Mouse (Mus musculus) G1E (cell line): ENCODE results near the gene Abr. TPM values are rescaled to one million over a fixed set of nuclear protein-coding genes. Genes with fewer than 3 reads are reported as not detected.

Experiments
- ATAC-seq: 2 replicates; pipeline ENCODE4 v1.8.0; 2016; ENCODE audit warnings: mild to moderate bottlenecking; ENCODE audit not compliant: insufficient number of reproducible peaks, poor library complexity, low FRiP score, severe bottlenecking; ENCODE audit errors: extremely low read depth
- DNase-seq: peaks from one replicate; pipeline ENCODE4 v3.0.0; 2012; ENCODE audit warnings: low spot score
- H3K27me3 ChIP-seq: 2 replicates; pipeline ENCODE4 v1.6.1; 2012; ENCODE audit warnings: mild to moderate bottlenecking, low read length, inconsistent platforms; ENCODE audit not compliant: insufficient read depth
- H3K36me3 ChIP-seq: replicated peaks from 2 replicates; pipeline ENCODE3; 2012; ENCODE audit warnings: mild to moderate bottlenecking, inconsistent platforms
- H3K4me1 ChIP-seq: 2 replicates; pipeline ENCODE4 v1.6.1; 2012; ENCODE audit warnings: low read depth, low read length, inconsistent platforms, mixed read lengths; ENCODE audit not compliant: insufficient read depth
- H3K4me3 ChIP-seq: 2 replicates; pipeline ENCODE4 v1.5.1; 2012; ENCODE audit warnings: low read depth, mild to moderate bottlenecking, inconsistent platforms, low read length, moderate library complexity, mixed read lengths
- H3K9me3 ChIP-seq: replicated peaks from 2 replicates; pipeline ENCODE4 v1.6.1; 2012; ENCODE audit warnings: inconsistent platforms
- CTCF ChIP-seq: IDR thresholded peaks from 2 replicates; pipeline ENCODE4 v1.5.1; 2012; ENCODE audit warnings: low read depth, low read length, inconsistent platforms, mixed read lengths
- GATA1 ChIP-seq: IDR thresholded peaks from 2 replicates; pipeline ENCODE4 v1.6.1; 2012; ENCODE audit warnings: borderline replicate concordance, low read length, inconsistent platforms, mixed read lengths
- GATA2 ChIP-seq: IDR thresholded peaks from 2 replicates; pipeline ENCODE4 v1.6.1; 2012; ENCODE audit warnings: low read depth, low read length, inconsistent platforms, borderline replicate concordance
- POLR2AphosphoS5 ChIP-seq: IDR thresholded peaks from 2 replicates; pipeline ENCODE4 v1.6.1; 2012; ENCODE audit warnings: low read depth, low read length, inconsistent platforms; ENCODE audit not compliant: insufficient replicate concordance
- TAL1 ChIP-seq: conservative IDR thresholded peaks from 2 replicates; pipeline ENCODE4 v1.6.1; 2012; ENCODE audit warnings: low read depth, low read length, inconsistent platforms, mixed read lengths
- polyA plus RNA-seq: library from polyadenylated mRNA; stranded (reverse); fragments of >175 nt; gene quantifications from 2 replicates; pipeline ENCODE4 v1.2.3, GENCODE M21; 2012
- total RNA-seq, 2 experiments: library from RNA; stranded (forward) in 1 of 2; stranded (reverse) in 1 of 2; fragments of 200-1000 nt in 1 of 2; fragments of >200 nt in 1 of 2; fragmentation: Nextera tagmentation in 1 of 2; gene quantifications; 2 replicates each; pipeline ENCODE4 v1.2.3; 2014 to 2017

The Abr gene
- total and polyA plus RNA-seq, 3 experiments = 0.82 TPM; not detected in 2

DNA sequence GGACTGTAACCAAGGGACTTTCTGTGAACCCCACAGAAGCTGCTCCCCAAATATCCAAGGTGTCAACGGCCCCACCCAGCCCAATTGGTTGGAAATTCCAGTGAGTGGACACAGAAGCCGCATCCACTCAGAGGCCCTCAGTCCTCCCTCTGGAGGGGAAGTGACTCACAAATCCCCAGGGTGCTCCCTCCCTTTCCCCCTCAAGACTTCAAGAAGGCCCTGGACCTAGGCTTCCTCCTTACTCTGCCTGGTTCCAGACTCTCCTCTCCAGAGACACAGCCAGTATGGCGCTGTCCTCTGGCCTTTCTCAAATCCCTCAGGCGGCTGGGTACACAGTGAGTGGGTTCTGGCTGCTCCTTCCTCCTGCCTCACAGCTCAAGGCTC lies 124.4 kb downstream of the Abr start:
- Histone ChIP-seq H3K4me3 (no peak overlapping the region), H3K4me1 (no peaks in the 10 kb centered on the region; the same call in 1 of the 2 replicates), H3K9me3 (no peaks in the 10 kb centered on the region), H3K36me3 (no peaks in the 10 kb centered on the region), H3K27me3 (peaks cover 19% of the 10 kb centered on the region)
- no peak for TF ChIP-seq CTCF
- no peak for ATAC-seq
- DNase-seq = no peak

DNA sequence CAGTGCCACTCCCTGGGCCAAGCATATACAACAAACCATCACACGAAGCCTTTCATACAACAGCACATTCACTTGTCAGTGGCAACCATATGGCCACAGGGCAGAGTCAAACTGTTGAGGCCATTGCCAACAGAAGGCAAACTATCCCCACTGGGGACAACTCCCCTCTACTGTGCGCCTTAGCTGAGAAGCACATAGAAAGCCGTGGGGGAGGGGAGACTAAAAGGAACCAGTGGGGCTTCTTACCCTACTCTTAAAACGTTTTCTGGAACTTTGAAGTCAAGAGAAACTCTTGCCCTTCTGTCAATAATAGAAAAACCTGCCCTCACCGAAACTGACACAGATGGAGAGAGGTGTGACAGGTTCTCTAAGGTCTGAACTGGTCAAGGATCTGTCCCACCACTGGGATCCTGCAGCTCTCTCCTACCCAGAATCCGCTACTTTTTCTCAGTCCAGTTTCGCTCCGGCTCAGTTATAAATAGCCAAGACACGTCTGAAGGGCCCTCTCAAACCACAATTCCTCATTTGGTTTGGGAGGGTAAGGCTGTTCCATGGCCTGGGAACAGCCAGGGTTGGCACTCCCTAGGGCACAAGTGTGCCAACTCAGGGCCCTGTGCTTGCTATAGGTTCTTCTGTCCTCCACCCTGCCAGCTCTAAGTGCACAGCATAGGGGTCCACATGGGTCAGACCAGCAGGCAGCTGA lies 124.9 kb downstream of the Abr start:
- DNase-seq = no peak
- no peak for ATAC-seq
- no peak for TF ChIP-seq GATA2
- TF ChIP-seq TAL1 = no peak
- no peak for TF ChIP-seq GATA1
- TF ChIP-seq CTCF = no peak
- TF ChIP-seq POLR2AphosphoS5 = no peak
- Histone ChIP-seq H3K27me3 (peaks cover 19% of the 10 kb centered on the region), H3K9me3 (no peaks in the 10 kb centered on the region), H3K4me3 (no peak overlapping the region), H3K4me1 (no peaks in the 10 kb centered on the region; the same call in 1 of the 2 replicates), H3K36me3 (no peaks in the 10 kb centered on the region)

DNA sequence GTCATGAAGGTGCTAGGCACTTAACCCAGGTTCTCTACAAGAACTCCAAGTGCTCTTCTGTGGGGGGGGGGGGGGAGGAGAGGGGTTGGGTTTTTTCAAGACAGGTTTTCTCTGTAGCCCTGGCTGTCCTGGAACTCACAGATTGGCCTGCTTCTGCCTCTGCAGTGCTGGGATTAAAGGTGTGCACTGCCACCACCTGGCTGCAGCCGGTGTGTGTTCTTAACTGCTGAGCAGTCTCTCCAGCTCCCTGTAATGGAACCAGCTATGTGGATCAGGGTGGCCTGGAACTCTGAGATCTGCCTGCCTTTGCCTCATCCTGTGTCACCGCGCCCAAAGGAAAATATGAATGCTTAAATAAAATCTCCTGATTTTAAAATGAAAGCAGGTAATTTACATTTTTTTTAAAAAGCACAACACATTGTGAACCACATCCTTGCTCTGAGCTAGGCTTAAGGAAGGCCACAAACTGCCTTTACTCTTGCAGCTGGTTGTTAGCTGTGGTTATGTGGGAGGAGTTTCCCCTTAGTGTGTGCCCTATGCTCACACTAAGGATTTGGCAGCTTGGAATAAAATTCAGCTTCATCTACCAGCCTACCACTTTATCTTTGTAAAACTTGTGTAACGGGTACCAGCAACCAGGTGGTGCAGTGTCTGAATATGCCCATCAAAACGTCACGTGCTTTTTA lies 125.9 kb downstream of the Abr start:
- ATAC-seq = no peak
- Histone ChIP-seq H3K27me3 (peaks cover 18% of the 10 kb centered on the region), H3K4me1 (no peaks in the 10 kb centered on the region; the same call in 1 of the 2 replicates)

DNA sequence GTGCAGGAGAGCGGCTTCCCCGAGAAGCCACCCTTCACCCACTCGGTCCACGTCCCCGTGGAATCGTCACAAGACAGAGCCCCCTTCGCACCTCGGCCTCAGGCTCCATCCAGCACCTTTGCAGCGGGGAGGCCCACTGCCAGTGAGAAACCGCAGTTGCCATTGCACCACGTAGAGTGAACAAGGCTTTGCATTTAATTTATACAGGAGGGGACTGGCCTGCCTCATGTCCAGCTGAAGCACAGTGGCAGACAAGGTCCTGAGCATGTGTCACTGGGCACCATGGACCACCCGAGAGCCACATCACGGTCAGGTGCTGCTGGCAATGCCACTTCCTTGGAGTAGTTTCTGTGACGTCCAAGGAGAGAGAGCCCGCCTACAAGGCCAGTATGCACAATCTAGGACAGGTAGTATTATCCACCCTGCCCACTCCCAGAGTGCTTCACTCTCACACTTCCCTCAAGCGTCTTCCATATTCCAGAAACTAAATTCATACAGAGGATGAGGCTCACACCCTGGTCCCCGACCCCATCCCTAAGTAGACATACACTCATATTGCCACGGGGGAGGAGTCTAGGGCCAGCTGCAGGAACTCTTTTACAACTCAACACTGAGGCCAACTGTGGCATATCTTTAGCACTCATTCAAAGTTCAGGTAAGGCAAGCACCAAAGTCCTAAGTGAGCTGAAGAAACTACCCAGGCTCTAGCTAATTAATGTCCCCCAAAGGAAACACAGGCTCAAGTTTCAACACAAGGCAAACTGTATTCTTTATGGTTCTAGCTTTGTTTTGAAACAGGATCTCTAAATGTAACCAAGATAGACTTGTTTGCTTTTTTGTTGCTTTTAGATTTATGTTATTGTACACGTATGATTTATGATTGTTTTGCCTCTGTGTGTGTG lies 126.7 kb downstream of the Abr start:
- no peak for DNase-seq
- Histone ChIP-seq H3K4me1 (no peaks in the 10 kb centered on the region; the same call in 1 of the 2 replicates), H3K9me3 (no peaks in the 10 kb centered on the region), H3K36me3 (no peaks in the 10 kb centered on the region), H3K27me3 (peaks cover 17% of the 10 kb centered on the region), H3K4me3 (no peak overlapping the region)
- ATAC-seq = no peak
- no peak for TF ChIP-seq POLR2AphosphoS5
- TF ChIP-seq CTCF = no peak
- no peak for TF ChIP-seq TAL1
- TF ChIP-seq GATA1 = no peak
- TF ChIP-seq GATA2 = no peak

More for the DNA sequence above, 125.9 kb downstream of the Abr start:
- H3K36me3 ChIP-seq = no peaks in the 10 kb centered on the region
- no peak for TF ChIP-seq GATA1
- no peak for TF ChIP-seq TAL1
- TF ChIP-seq CTCF = no peak
- TF ChIP-seq GATA2 = no peak
- TF ChIP-seq POLR2AphosphoS5 = no peak
- H3K9me3 ChIP-seq = no peaks in the 10 kb centered on the region
- DNase-seq = no peak
- no peak overlapping the region for H3K4me3 ChIP-seq

DNA sequence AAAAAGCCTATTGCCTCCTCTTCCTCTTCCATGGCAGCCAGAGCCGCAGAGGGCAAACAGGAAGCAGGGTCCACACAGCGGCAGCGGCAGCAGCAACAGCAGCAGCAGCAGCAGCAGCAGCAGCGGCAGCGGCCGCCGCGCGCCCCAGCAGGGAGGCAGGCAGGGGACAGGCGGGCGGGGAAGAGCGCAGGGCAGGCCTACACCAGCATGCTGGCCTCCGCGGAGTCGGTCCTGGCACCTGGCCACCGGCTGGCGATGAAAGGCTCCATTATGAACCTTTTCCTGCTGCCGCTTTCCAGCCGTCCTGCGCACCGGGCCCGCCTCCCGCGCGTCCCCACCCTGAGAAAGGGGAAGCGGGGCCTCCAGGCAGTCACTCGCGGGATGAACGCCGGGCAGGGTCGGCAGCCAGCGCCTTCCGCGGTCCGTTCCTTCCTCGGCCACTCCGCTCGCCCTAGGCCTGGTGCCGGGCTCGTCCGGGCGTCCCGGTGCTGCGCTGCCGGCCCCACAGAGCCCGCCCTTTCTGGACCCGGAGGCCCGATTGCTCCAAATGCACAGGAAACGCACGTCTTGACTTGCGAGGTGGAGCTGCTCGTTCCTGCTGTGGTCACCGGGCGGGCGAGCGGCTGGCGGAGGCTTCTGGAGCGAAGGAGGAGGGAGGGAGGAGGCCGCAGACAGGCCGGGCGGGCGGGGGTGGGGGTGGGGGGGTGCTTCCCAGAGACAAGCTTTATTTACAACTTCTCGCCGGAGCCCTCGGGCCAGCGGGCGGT lies 127.6 kb downstream of the Abr start:
- DNase-seq (no peak), ATAC-seq (no peak)
- Histone ChIP-seq H3K9me3 (no peaks in the 10 kb centered on the region), H3K4me1 (no peaks in the 10 kb centered on the region; the same call in 1 of the 2 replicates), H3K27me3 (peaks cover 17% of the 10 kb centered on the region), H3K36me3 (no peaks in the 10 kb centered on the region), H3K4me3 (no peak overlapping the region)
- no peak for TF ChIP-seq GATA1
- TF ChIP-seq TAL1 = no peak
- no peak for TF ChIP-seq CTCF
- TF ChIP-seq POLR2AphosphoS5 = no peak
- no peak for TF ChIP-seq GATA2
